Mouse (Mus musculus) layer of hippocampus, adult 9-11 months (tissue): ENCODE data around the gene Tnni1.

Experiments used
- DNase-seq: peaks from one replicate; pipeline ENCODE4 v3.0.0; 2022

Gene Tnni1

GRCm38 (mm10) chr1:135768400-135768799 lies 10.8 kb upstream of the Tnni1 start:
- DNase-seq, result no peak

- DNase-seq, result no peak
These were observed 9.0 kb upstream of the Tnni1 start for GRCm38 (mm10) chr1:135770237-135770636.

- DNase-seq, result no peak
These were observed 8.2 kb upstream of the Tnni1 start for GRCm38 (mm10) chr1:135770896-135771572.

GRCm38 (mm10) chr1:135771573-135771970 lies 7.7 kb upstream of the Tnni1 start:
- no peak for DNase-seq

GRCm38 (mm10) chr1:135776596-135776995 lies 2.6 kb upstream of the Tnni1 start:
- no peak for DNase-seq

GRCm38 (mm10) chr1:135777046-135777445 lies 2.2 kb upstream of the Tnni1 start:
- DNase-seq, result no peak

DNA sequence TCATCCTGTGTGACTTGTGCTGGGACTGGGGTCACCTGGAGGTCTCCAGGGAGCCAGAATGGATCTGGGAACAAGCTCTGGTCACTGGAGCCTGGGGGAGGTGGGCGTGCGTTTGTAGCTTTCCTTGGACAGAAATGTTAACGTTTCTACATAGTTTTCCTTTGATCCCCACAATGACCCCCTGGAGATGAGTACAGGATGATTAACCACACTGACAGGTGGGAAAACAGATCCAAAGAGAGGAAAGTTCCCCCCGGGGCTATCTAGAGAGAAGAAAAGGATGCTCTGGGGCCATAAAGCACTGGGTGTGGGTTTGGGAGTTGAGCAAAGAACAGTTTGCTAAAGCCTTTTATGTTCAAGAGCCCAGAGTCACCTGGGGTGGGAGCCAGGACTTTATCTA lies 1.4 kb downstream of the Tnni1 start:
- no peak for DNase-seq

- peak; percentile 85 for DNase-seq
These were observed 2.0 kb downstream of the Tnni1 start for GRCm38 (mm10) chr1:135781220-135781619.

GRCm38 (mm10) chr1:135782816-135783215 lies 3.6 kb downstream of the Tnni1 start:
- peak; percentile 80 for DNase-seq

GRCm38 (mm10) chr1:135787799-135788198 lies 8.6 kb downstream of the Tnni1 start:
- DNase-seq, result peak; percentile 36

DNA sequence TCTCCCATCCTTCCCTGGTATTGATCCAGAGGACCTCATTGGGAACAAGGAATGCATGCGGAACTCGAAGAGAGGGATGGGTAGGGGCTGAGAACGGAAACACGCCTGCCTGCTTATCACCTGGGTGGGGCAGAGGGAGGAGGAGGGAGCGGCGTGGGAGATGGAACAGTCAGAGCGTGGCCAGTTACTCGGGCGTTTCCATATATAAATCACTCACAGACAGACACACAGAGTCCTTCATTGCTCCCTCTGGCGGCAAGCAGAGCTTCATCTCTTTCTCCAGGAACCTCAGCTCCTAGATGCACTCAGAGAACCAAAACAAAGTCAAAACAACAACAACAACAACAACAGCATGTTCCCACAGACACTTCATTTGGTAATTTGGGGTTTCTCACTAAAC lies 9.5 kb downstream of the Tnni1 start:
- no peak for DNase-seq

- no peak for DNase-seq
These were observed 10.6 kb downstream of the Tnni1 start for GRCm38 (mm10) chr1:135789815-135790214.

- DNase-seq, result no peak
These were observed 13.1 kb downstream of the Tnni1 start for GRCm38 (mm10) chr1:135792143-135792939.

DNA sequence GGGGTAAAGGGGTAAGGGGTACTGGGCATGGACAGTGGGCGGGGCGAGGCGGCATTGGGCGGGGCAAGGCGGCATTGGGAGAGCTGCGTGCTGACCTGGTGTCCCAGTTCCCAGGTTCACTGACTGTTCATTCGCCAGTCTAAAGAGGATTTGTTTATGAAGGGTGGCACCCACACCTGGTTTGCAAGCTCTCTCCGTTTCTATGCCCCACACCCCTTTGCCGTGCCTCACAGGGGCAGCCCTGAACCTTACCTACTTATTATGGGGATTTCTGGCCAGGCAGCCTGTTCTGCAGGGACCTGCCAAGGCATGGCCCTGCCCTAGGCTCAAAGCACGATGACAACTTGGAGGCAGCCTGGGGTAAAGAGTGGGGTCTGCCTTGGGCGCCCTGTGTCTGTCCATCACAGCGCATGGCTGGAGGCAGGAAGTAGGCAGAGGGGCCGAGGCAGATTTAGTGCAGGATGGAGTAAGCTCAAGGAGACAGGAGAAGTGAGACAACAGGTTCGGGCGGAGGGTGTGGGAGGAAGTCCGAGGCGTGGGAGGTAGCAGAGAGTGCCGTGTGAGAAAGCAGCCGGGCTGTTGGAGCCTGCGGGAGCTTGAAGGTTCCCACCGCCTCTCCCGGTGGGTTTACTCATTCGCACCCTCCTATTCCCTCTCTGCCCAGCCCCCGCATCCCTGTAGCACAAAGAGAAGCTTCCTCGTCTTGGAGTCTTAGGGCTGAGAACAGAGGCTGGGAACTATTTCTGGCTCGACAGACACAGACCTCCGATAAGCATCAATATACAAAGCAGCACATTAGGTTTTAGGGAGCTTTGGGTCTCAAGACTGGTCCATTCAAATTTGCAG lies 14.4 kb downstream of the Tnni1 start:
- peak; percentile 28 for DNase-seq

DNA sequence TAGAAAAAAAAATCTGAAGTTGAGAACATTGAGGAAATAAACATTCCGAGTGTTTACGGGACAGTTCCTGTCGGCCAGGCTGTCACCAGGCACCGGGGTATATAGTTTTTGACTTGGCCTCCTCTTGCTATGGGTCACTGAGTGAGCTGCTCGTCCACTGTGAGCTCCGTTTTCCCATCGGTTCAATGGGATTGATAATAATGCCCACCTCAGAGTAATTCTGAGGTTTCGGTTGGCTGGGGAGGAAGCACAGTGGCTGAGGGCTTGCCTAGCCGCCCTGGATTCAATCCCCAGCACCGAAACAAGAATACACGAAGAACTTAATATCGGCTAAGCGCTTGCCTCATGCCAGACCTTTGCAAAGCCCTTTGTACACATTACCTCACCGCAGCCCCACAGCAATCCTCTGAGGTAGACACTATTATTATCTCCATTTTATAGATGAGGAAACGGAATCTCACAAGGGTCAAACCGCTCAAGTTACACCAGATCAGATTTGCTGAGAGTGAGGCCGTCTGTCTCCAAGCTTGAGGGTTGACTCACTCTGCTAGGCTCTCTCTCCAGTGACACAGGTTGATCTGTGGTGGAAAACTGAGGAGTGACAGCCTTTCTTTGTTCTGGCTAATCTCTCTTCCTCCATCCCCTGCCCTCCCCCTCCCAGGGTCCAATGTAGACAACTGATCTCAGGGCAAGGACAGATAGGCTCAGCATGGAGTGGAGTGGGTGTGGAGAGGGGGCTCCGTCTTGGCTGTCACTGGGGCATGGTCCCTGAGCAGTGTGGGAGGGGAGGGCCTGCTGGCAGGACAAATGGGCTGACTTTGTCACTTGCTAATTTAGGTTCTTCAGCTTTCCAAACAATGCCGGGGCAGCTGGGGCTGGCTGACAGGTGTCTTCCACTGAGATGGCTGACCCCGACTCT lies 15.2 kb downstream of the Tnni1 start:
- DNase-seq, result no peak

GRCm38 (mm10) chr1:135798492-135798891 lies 19.3 kb downstream of the Tnni1 start:
- no peak for DNase-seq

DNA sequence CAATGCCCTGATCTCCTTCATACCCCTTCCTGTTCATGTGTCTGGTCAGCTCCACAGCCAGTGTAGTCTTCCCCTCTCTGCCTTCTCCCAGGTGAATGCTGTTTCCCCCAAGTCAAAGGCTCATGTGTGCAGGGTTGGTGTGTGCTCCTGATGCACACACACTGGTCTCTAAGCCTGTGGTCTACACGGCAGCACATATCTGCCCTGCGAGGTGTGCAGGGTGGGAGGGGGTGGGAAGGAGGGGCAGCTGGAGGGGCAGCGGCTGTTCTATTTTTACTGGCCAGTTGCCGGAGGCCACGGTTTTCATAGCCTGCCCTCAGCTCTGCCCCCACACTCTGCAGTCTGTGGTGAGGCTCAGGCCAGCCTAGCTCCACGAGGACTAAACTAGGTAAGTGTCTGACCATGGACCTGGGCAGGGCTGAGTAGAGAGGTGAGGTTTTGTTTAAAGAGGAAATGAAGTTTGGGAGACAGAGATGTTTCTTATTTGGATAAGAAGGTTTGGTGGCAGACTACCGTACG lies 19.9 kb downstream of the Tnni1 start:
- DNase-seq, result no peak

- no peak for DNase-seq
These were observed 21.1 kb downstream of the Tnni1 start for GRCm38 (mm10) chr1:135800192-135800950.

DNA sequence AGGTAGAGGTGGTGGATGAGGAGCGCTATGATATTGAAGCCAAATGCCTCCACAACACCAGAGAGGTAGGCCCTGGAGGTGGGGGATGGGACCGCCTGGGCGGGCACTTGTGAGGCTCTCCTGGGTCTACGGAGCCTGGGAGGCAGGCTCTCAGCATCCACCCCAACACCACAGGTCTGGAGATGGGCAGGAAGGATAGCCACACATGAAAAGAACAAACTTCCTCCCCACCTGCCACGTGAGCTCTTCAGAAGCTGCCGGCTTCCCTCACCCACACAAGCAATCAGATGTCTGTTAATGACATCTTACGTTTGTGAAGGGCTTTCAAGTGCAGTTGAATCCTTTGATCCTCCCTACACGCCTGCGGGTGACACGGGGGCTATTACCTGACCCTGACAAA lies 28.3 kb downstream of the Tnni1 start:
- DNase-seq, result no peak

- no peak for DNase-seq
These were observed 30.9 kb downstream of the Tnni1 start for GRCm38 (mm10) chr1:135810180-135810579.

- peak; percentile 65 for DNase-seq
These were observed 31.9 kb downstream of the Tnni1 start for GRCm38 (mm10) chr1:135811016-135811646.
